Mouse (Mus musculus): ENCODE measurements around the gene Zfyve1. TPM values are rescaled to one million over a fixed set of nuclear protein-coding genes. Genes with fewer than 3 reads are reported as not detected.
"Not testable (repeated sequence)": the region's sequence is repeated elsewhere in the genome, so short reads cannot be mapped to it uniquely, and the experiment has no call there.

Gene Zfyve1
- polyA plus RNA-seq (2012; rRNA removed): 41.7 and 47.6 TPM in 2 replicates

DNA sequence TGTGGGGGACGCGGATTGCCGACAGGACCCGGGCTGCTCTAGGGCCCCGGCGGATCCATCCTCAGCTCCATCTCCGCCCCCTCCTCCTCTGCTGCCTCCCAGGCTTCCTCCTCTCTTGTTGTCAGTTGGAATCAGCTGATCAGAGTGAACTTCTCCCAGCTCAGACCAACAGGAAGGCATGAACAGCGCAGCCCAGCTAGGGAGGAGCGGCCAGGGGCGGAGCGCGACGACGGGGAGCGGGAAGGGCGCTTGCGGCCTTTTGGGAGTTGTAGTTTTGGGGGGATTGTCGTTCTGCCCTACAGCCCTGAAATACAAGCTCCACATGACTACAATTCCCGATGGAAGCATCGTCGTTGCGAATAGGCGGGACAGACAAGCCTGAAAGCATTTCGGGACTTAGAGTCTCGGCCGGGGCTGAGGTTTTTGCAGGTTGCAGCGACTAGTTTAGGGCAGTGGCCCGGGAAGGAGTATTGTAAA is at the start of gene Zfyve1:
TSS of gene Zfyve1 (minus strand) at position 198 of the 477 bp plus-strand sequence.
- DNase-seq: peak; percentile 91 to 96
- WGBS: under 1% methylated on average over 28 of the region's 28 CpGs
- Histone ChIP-seq H3K4me3 (replicated peaks; ENCODE audit: insufficient read depth, low read depth, low read length) (peak within 1 kb of the TSS; percentile 74), H3K4me1 (ENCODE audit: control insufficient read depth, insufficient read depth, low read length) (no peaks in the 10 kb centered on the region; the same call in none of the 2 replicates), H3K27me3 (ENCODE audit: control insufficient read depth, insufficient read depth, low read length) (no peaks in the 10 kb centered on the region), H3K27ac (ENCODE audit: insufficient read depth, low read length) (peak within 1 kb of the TSS; percentile 31; the same call in 1 of the 2 replicates)
- TF ChIP-seq POLR2A (IDR thresholded peaks at IDR 0.05; ENCODE audit: borderline replicate concordance, insufficient read depth, low read length): peak; percentile 60; the same call in 1 of the 2 replicates
- no peak for TF ChIP-seq CTCF (IDR thresholded peaks at IDR 0.05; ENCODE audit: borderline replicate concordance, insufficient read depth, low read depth, low read length)

DNA sequence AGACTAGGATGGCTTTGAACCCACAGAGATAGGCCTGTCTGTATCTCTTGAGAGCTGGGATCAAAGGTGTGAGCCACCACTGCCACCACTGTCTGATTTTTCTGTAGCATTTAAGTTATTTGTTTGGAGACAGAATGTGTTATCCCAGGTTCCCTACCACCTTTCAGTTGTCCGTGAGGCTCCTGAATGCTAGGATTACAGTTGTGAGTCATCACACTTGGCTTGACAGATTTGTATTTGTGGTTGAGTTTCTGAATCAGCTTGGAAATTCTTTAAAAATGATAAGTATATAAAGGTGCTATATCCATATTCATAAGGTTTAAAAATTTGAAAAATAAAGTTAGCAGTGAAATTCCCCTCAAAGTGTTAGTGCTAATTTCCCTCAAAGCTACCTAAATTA is 46.1 kb upstream of the Zfyve1 start:
- Histone ChIP-seq H3K4me1 (ENCODE audit: control insufficient read depth, insufficient read depth, low read length) (no peaks in the 10 kb centered on the region), H3K27ac (ENCODE audit: insufficient read depth, low read length) (no peak overlapping the region), H3K27me3 (ENCODE audit: control insufficient read depth, insufficient read depth, low read length) (no peaks in the 10 kb centered on the region), H3K4me3 (replicated peaks; ENCODE audit: insufficient read depth, low read depth, low read length) (no peak overlapping the region)
- no peak for TF ChIP-seq POLR2A (IDR thresholded peaks at IDR 0.05; ENCODE audit: borderline replicate concordance, insufficient read depth, low read length)
- TF ChIP-seq CTCF (IDR thresholded peaks at IDR 0.05; ENCODE audit: borderline replicate concordance, insufficient read depth, low read depth, low read length): no peak
- WGBS: 63% methylated on average over 1 of the region's 1 CpGs
- no peak for DNase-seq

DNA sequence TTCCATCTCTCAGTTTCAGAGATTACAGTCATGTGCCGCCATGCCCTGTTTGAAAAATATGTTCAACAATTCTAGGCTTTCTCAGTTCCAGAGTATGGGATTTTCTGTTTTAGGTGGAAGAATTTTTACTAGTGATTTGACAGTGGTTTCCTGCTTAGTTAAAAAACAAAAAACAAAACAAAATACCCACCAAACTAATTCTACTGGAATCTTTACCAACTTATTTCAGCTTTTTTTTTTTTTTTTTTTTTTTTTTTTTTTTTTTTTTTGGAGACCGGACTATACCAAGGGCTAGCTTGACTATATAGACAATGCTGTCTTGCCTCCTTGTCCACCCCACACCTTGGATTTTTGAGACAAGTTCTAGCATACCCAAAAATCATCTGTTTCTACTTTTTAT is 44.2 kb upstream of the Zfyve1 start:
- no peaks in the 10 kb centered on the region for H3K4me1 ChIP-seq (ENCODE audit: control insufficient read depth, insufficient read depth, low read length)
- 89% methylated on average over 2 of the region's 2 CpGs for WGBS
- no peak for DNase-seq
- TF ChIP-seq POLR2A (IDR thresholded peaks at IDR 0.05; ENCODE audit: borderline replicate concordance, insufficient read depth, low read length) (no peak), CTCF (IDR thresholded peaks at IDR 0.05; ENCODE audit: borderline replicate concordance, insufficient read depth, low read depth, low read length) (no peak)
- H3K27ac ChIP-seq (ENCODE audit: insufficient read depth, low read length): no peak overlapping the region
- H3K4me3 ChIP-seq (replicated peaks; ENCODE audit: insufficient read depth, low read depth, low read length): no peak overlapping the region
- H3K27me3 ChIP-seq (ENCODE audit: control insufficient read depth, insufficient read depth, low read length): no peaks in the 10 kb centered on the region

DNA sequence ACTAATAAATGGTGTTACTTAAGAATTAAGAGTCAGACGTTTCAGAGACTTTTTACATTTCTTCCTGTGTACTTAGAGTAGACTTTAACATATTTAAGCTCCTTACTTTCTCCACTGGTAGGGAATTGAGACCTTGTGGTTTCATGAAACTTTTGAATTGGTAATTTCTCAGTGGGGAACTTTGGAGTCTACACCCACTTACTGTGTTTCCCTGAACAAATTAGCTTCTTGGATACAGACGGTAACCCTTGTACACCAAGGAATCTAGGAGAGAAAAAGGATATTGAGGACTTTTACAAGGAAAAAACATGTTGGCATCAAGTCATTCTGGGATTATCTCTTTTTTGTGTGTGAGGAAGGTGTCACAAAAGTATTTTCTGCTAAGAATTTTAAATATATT is 36.8 kb upstream of the Zfyve1 start:
- no peaks in the 10 kb centered on the region; the same call in 1 of the 2 replicates for H3K4me1 ChIP-seq (ENCODE audit: control insufficient read depth, insufficient read depth, low read length)
- no peak overlapping the region for H3K27ac ChIP-seq (ENCODE audit: insufficient read depth, low read length)
- H3K4me3 ChIP-seq (replicated peaks; ENCODE audit: insufficient read depth, low read depth, low read length): no peak overlapping the region
- no peaks in the 10 kb centered on the region for H3K27me3 ChIP-seq (ENCODE audit: control insufficient read depth, insufficient read depth, low read length)
- no peak for TF ChIP-seq POLR2A (IDR thresholded peaks at IDR 0.05; ENCODE audit: borderline replicate concordance, insufficient read depth, low read length)
- TF ChIP-seq CTCF (IDR thresholded peaks at IDR 0.05; ENCODE audit: borderline replicate concordance, insufficient read depth, low read depth, low read length): no peak
- no peak for DNase-seq
- 12% methylated on average over 2 of the region's 2 CpGs for WGBS

DNA sequence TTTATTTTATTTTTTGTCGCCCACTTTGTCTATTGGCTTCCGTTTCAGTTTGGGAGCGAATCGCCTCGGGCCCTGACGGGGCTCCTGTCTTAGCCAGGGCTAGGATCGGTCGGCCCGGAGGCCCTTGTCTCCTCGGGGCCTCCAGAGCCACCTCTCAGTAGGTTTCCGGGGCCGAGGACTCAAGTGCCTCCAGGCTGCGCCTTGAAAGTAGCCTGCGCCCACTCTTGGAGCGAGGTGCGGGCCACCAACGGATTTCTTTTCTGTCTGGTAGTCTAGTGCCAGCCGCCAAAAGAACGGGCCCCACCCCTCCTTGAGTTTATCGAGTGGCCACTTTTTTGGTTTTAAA is 35.6 kb upstream of the Zfyve1 start:
- TF ChIP-seq CTCF (IDR thresholded peaks at IDR 0.05; ENCODE audit: borderline replicate concordance, insufficient read depth, low read depth, low read length) (no peak), POLR2A (IDR thresholded peaks at IDR 0.05; ENCODE audit: borderline replicate concordance, insufficient read depth, low read length) (no peak)
- H3K4me3 ChIP-seq (replicated peaks; ENCODE audit: insufficient read depth, low read depth, low read length): peak overlapping the region; percentile 87
- peak; percentile 50 to 63 for DNase-seq
- no peaks in the 10 kb centered on the region; the same call in 1 of the 2 replicates for H3K4me1 ChIP-seq (ENCODE audit: control insufficient read depth, insufficient read depth, low read length)
- WGBS: under 1% methylated on average over 20 of the region's 20 CpGs
- H3K27me3 ChIP-seq (ENCODE audit: control insufficient read depth, insufficient read depth, low read length): no peaks in the 10 kb centered on the region
- H3K27ac ChIP-seq (ENCODE audit: insufficient read depth, low read length): peak overlapping the region; percentile 82

DNA sequence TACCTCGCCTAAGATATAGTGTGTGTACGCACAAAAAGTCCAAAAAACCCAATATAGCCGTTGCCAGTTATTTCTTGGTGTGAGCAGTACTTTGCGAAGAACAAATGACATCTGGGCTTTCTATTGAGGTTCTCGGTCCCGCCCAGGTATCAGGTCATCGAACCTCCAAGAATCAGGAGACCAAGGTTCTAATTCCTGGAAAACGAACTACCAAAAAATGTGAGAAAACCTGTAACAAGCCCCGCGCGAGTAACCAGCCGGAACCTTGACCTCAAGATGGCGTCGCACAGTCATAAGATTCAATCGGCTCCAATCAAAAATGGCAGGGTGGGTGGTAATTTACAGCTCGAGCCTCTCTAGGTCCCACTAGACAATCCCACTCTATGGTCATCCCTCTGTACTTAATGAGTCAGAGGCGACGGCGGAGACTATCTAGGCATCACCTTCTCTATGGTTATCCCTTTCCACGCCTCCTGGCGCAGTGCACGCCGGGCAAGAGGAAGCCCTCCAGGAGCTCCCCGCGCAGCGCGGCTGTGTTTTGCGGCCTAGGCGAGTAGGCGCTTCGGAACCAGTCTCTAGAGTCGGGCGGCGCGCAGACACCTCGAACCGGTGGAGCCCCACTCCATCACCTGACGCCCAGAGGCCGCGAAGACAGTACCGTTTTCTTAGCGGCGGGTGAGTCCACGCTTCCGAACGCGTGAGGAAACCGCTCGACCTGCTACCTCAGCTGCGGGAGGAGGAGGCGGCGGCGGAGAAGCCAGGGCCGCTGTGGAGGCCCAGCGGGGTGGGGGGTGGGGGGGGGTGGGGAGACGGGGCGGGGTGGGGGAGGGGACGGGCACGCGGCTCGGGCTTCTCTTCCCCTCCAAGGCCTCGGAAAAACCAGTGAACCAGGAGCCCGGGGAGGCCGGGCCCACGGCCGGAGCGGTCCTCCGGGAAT is 35.0 kb upstream of the Zfyve1 start:
- peak; percentile 96 to 98 for DNase-seq
- TF ChIP-seq CTCF (IDR thresholded peaks at IDR 0.05; ENCODE audit: borderline replicate concordance, insufficient read depth, low read depth, low read length) (no peak), POLR2A (IDR thresholded peaks at IDR 0.05; ENCODE audit: borderline replicate concordance, insufficient read depth, low read length) (peak; percentile 56)

DNA sequence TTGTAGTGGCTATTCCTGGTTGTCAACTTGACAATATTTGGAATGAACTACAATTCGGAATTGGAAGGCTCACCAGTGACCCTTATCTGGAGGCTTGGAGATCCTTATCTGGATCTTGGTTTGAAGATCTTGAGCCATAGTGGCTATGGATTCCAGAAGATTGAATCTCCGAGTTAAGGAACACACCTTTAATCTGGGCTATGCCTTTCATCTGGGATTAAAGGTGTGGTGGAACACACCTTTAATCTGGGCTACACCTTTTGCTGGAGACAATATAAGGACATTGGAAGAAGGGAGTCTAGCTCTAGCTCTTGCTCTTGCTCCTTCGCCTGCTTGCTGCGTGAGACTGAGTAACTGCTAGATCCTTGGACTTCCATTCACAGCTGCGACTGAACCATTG is 33.9 kb upstream of the Zfyve1 start, which contains the start of gene Rbm25:
TSS of gene Rbm25 (plus strand) at position 301 of the 400 bp plus-strand sequence.
- not testable (repeated sequence) for H3K27me3 ChIP-seq (ENCODE audit: control insufficient read depth, insufficient read depth, low read length); DNase-seq; H3K4me1 ChIP-seq (ENCODE audit: control insufficient read depth, insufficient read depth, low read length)
- no CpG with 5 or more reads among the region's 5 CpGs for WGBS
- Histone ChIP-seq H3K4me3 (replicated peaks; ENCODE audit: insufficient read depth, low read depth, low read length) (peak within 1 kb of the TSS; percentile 87), H3K27ac (ENCODE audit: insufficient read depth, low read length) (peak within 1 kb of the TSS; percentile 31; the same call in 1 of the 2 replicates)

More for the DNA sequence above, 35.0 kb upstream of the Zfyve1 start:
- under 1% methylated on average over 68 of the region's 68 CpGs for WGBS
- peak overlapping the region; percentile 87 for H3K4me3 ChIP-seq (replicated peaks; ENCODE audit: insufficient read depth, low read depth, low read length)
- no peaks in the 10 kb centered on the region; the same call in 1 of the 2 replicates for H3K4me1 ChIP-seq (ENCODE audit: control insufficient read depth, insufficient read depth, low read length)
- no peaks in the 10 kb centered on the region for H3K27me3 ChIP-seq (ENCODE audit: control insufficient read depth, insufficient read depth, low read length)
- peak overlapping the region; percentile 92 for H3K27ac ChIP-seq (ENCODE audit: insufficient read depth, low read length)

DNA sequence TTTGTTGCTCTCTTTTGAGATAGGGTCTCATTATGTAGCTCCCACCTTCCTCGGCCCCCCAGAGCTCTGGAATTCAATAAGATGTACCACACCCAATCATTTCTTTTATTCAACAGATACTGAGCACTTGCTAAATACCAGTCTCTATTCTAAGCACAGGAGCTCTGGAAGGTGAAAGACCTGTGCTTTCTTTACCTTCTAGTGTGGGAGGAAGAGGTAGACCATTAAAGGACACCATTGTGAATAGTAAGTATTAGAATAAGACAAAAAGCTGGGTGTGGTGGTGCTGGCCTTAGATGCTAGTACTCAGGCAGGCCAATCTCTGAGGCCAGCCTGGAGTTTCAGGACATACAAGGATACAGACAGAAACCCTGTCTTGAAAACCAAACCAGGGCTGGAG is 27.3 kb upstream of the Zfyve1 start:
- 77% methylated on average over 1 of the region's 1 CpGs for WGBS
- TF ChIP-seq CTCF (IDR thresholded peaks at IDR 0.05; ENCODE audit: borderline replicate concordance, insufficient read depth, low read depth, low read length) (no peak), POLR2A (IDR thresholded peaks at IDR 0.05; ENCODE audit: borderline replicate concordance, insufficient read depth, low read length) (no peak)
- no peak overlapping the region for H3K27ac ChIP-seq (ENCODE audit: insufficient read depth, low read length)
- DNase-seq: no peak
- no peaks in the 10 kb centered on the region for H3K4me1 ChIP-seq (ENCODE audit: control insufficient read depth, insufficient read depth, low read length)
- no peak overlapping the region for H3K4me3 ChIP-seq (replicated peaks; ENCODE audit: insufficient read depth, low read depth, low read length)
- H3K27me3 ChIP-seq (ENCODE audit: control insufficient read depth, insufficient read depth, low read length): no peaks in the 10 kb centered on the region
